8 mouse cellular contexts compared by ENCODE assay signal in the genomic region with DNA sequence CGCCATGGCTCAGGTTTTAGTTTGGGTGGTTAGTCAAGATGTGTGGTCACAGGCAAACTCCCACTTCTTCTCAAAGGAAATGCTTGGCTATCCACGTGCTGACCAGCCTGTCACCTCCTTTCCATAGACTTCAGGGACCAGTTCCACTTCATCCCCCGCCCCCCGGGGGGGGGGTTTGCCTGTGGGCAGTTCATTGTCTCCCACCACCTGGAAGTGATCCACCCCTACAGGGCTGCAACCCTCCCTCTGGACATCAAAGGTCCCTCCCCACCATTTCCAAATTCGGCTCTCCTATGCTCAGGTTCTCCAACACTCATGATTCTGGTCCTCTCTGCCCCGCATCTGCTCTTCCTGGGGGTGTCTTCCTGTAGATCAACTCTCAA. TPM values are rescaled to one million over a fixed set of nuclear protein-coding genes. Genes with fewer than 3 reads are reported as not detected.
DNase-seq lines count a peak whose midpoint lies in the region; ATAC-seq and TF ChIP-seq lines count a peak whose summit lies in the region.

No protein-coding gene starts in this region.

- peak; percentile 93 for DNase-seq in heart, adult 11 months
- no peak for DNase-seq in heart, adult 18-20 months
- peak; percentile 28 for DNase-seq in CD4-positive helper T cell, adult 2 months (ENCODE audit: low read depth, low spot score)
- DNase-seq in forebrain, postnatal 0 days = no peak
- no peak for DNase-seq in liver, embryonic 14.5 days (ENCODE audit: low read depth in 3 of 3, low spot score in 3 of 3)
- DNase-seq in ovary, postnatal 36 days (ENCODE audit: low spot score) = no peak
- DNase-seq in left cerebral cortex, adult 18-20 months (ENCODE audit: low spot score in 2 of 2) = no peak

- no peak for ATAC-seq in forebrain, postnatal 0 days
- ATAC-seq in liver, embryonic 14.5 days (ENCODE audit: insufficient read depth) = no peak
- no peak for ATAC-seq in erythroid progenitor cell, adult 5-6 weeks (replicated peaks; ENCODE audit: low FRiP score, poor library complexity, severe bottlenecking)

- TF ChIP-seq EP300 in liver, embryonic 14.5 days (IDR thresholded peaks at IDR 0.05; ENCODE audit: low read depth) = no peak

- H3K27me3 ChIP-seq in forebrain, postnatal 0 days (ENCODE audit: insufficient read depth, low read length) = peaks cover 3% of the 10 kb centered on the region; the same call in 1 of the 2 replicates
- peaks cover 13% of the 10 kb centered on the region for H3K27me3 ChIP-seq in liver, embryonic 14.5 days (ENCODE audit: control insufficient read depth, insufficient read depth, low read length)

- H3K36me3 ChIP-seq in forebrain, postnatal 0 days (ENCODE audit: insufficient read depth) = no peaks in the 10 kb centered on the region
- H3K36me3 ChIP-seq in liver, embryonic 14.5 days (replicated peaks; ENCODE audit: control insufficient read depth, insufficient read depth, low read depth) = no peaks in the 10 kb centered on the region

- H3K9me3 ChIP-seq in forebrain, postnatal 0 days (ENCODE audit: low read length) = no peaks in the 10 kb centered on the region
- no peaks in the 10 kb centered on the region for H3K9me3 ChIP-seq in liver, embryonic 14.5 days (ENCODE audit: control insufficient read depth, low read length)

- H3K4me3 ChIP-seq in forebrain, postnatal 0 days (ENCODE audit: low read depth, low read length) = peak overlapping the region; percentile 76
- peak overlapping the region; percentile 35 to 42; a peak in 3 of 4 replicates for H3K4me3 ChIP-seq in liver, embryonic 14.5 days (ENCODE audit: insufficient read depth in 1 of 2, low read depth in 2 of 2, low read length in 2 of 2)

- H3K4me1 ChIP-seq in forebrain, postnatal 0 days (ENCODE audit: insufficient read depth) = no peaks in the 10 kb centered on the region; the same call in 1 of the 2 replicates
- H3K4me1 ChIP-seq in liver, embryonic 14.5 days (replicated peaks; ENCODE audit: control insufficient read depth in 2 of 2, insufficient read depth in 2 of 2, low read length in 1 of 2) = no peaks in the 10 kb centered on the region

- H3K27ac ChIP-seq in forebrain, postnatal 0 days (ENCODE audit: low read depth, low read length) = peak overlapping the region; percentile 70
- H3K27ac ChIP-seq in liver, embryonic 14.5 days = no peak overlapping the region

- 0% methylated on average over 5 of the region's 6 CpGs for WGBS in forebrain, postnatal 0 days
- WGBS in liver, embryonic 14.5 days (ENCODE audit: insufficient replicate concordance) = 5% methylated on average over 6 of the region's 6 CpGs

- peak overlapping the region; percentile 85 for H3K9ac ChIP-seq in forebrain, postnatal 0 days
- no peak overlapping the region for H3K9ac ChIP-seq in liver, embryonic 14.5 days (replicated peaks)

- peak overlapping the region; percentile 97 for H3K4me2 ChIP-seq in forebrain, postnatal 0 days (ENCODE audit: low read depth)
- peak overlapping the region; percentile 49 for H3K4me2 ChIP-seq in liver, embryonic 14.5 days (ENCODE audit: low read depth)

- no peak for TF ChIP-seq CTCF in forebrain, postnatal 0 days (IDR thresholded peaks at IDR 0.05; ENCODE audit: low read depth)
- no peak for TF ChIP-seq CTCF in liver, embryonic 14.5 days (IDR thresholded peaks at IDR 0.05; ENCODE audit: low read depth)

RNA-seq across cellular contexts. Expression of a gene that starts 33.7 kb away (rescaled TPM):
- 1,000 to 10,000 TPM; 1,612 to 1,845 TPM for total RNA-seq in heart, adult 18-20 months (2021)
- total RNA-seq in forebrain, postnatal 0 days (2014; rRNA removed) = 32.1 and 33.1 TPM in 2 replicates
- 23.1 and 27.8 TPM in 2 replicates for polyA plus RNA-seq in forebrain, postnatal 0 days (2015; fragmentation: Nextera tagmentation; extraction: Ambion mirVana)
- 2.0 and 2.3 TPM in 2 replicates for polyA plus RNA-seq in liver, embryonic 14.5 days (2012; rRNA removed)
- polyA plus RNA-seq in liver, embryonic 14.5 days (2014; fragmentation: Nextera tagmentation; extraction: Ambion mirVana) = 1.8 and 2.9 TPM in 2 replicates
- 1.7 TPM in 1 of 2 replicates, not detected in the other for total RNA-seq in erythroid progenitor cell, adult 5-6 weeks (2015; ENCODE audit: low replicate concordance)
- total RNA-seq in erythroid progenitor cell, adult 5-6 weeks (2017; ENCODE audit: low replicate concordance) = 0.39 TPM in 1 of 2 replicates, not detected in the other
- 10 to 100 TPM; 48.9 to 55.4 TPM for total RNA-seq in left cerebral cortex, adult 18-20 months (2021)

Comparison
In these comparisons a context has a peak if more than half of its experiments do, and no peak if none do; other contexts are left out.
1. DNase-seq: peak in heart, adult 11 months (single experiment) and CD4-positive helper T cell, adult 2 months (single experiment); none in heart, adult 18-20 months (0 of 2), forebrain, postnatal 0 days (single experiment), liver, embryonic 14.5 days (0 of 3), ovary, postnatal 36 days (single experiment) and left cerebral cortex, adult 18-20 months (0 of 2).
2. RNA of a gene that starts 33.7 kb away (total RNA-seq): 1,612 to 1,845 TPM in heart, adult 18-20 months; 48.9 to 55.4 TPM in left cerebral cortex, adult 18-20 months, 32.1 to 33.1 TPM in forebrain, postnatal 0 days and 0.39 to 1.7 TPM in erythroid progenitor cell, adult 5-6 weeks; every median in the first group is over 10 times any median in the second.